Mouse (Mus musculus) E14TG2a.4 (cell line): ENCODE measurements around the gene Klhl12.

Source experiments
- H3K27me3 ChIP-seq: 2 replicates; pipeline ENCODE4 v1.6.1; 2014; ENCODE audit warnings: low read length, control low read depth; ENCODE audit not compliant: insufficient read depth
- H3K36me3 ChIP-seq: 2 replicates; pipeline ENCODE4 v1.6.1; 2014; ENCODE audit warnings: low read length, control low read depth; ENCODE audit not compliant: insufficient read depth
- H3K4me1 ChIP-seq: replicated peaks from 2 replicates; pipeline ENCODE4 v1.6.1; 2014; ENCODE audit warnings: low read depth, low read length, control low read depth
- H3K4me3 ChIP-seq: replicated peaks from 2 replicates; pipeline ENCODE4 v1.5.1; 2014; ENCODE audit warnings: mild to moderate bottlenecking, low read length
- H3K9me3 ChIP-seq: 2 replicates; pipeline ENCODE4 v1.6.1; 2014; ENCODE audit warnings: low read length, control low read depth
- CTCF ChIP-seq: conservative IDR thresholded peaks from 2 replicates; pipeline ENCODE4 v1.5.1; 2014; ENCODE audit warnings: low read length
- NANOG ChIP-seq: IDR thresholded peaks from 2 replicates; pipeline ENCODE4 v1.6.1; 2014; ENCODE audit warnings: borderline replicate concordance, low read length, mixed read lengths
- POU5F1 ChIP-seq: IDR thresholded peaks from 2 replicates; pipeline ENCODE4 v1.6.1; 2014; ENCODE audit warnings: low read length, borderline replicate concordance

Gene Klhl12

GRCm38 (mm10) chr1:134535054-134535453 lies 79.7 kb downstream of the Klhl12 start:
- no peaks in the 10 kb centered on the region for H3K36me3 ChIP-seq

GRCm38 (mm10) chr1:134535513-134535912 lies 80.2 kb downstream of the Klhl12 start:
- H3K4me1 ChIP-seq = peaks cover 67% of the 10 kb centered on the region
- no peaks in the 10 kb centered on the region for H3K27me3 ChIP-seq
- no peak for TF ChIP-seq POU5F1
- no peak for TF ChIP-seq CTCF
- peak; percentile 26; the same call in 1 of the 2 replicates for TF ChIP-seq NANOG
- H3K9me3 ChIP-seq = no peaks in the 10 kb centered on the region
- H3K4me3 ChIP-seq = peak overlapping the region; percentile 21; the same call in 1 of the 2 replicates
- H3K36me3 ChIP-seq = no peaks in the 10 kb centered on the region

More at GRCm38 (mm10) chr1:134535054-134535453, 79.7 kb downstream of the Klhl12 start:
- TF ChIP-seq POU5F1 = no peak
- peak; percentile 100 for TF ChIP-seq NANOG
- no peak overlapping the region for H3K4me3 ChIP-seq
- H3K4me1 ChIP-seq = peaks cover 67% of the 10 kb centered on the region
- H3K9me3 ChIP-seq = no peaks in the 10 kb centered on the region
- H3K27me3 ChIP-seq = no peaks in the 10 kb centered on the region

- TF ChIP-seq NANOG (no peak), POU5F1 (no peak), CTCF (no peak)
- Histone ChIP-seq H3K4me1 (peaks cover 71% of the 10 kb centered on the region), H3K4me3 (0 out of 2 replicates have a peak overlapping the region, but pooled peaks have one; percentile 44)
Measured at GRCm38 (mm10) chr1:134540610-134541009, 85.3 kb downstream of the Klhl12 start.

More at GRCm38 (mm10) chr1:134540610-134541009, 85.3 kb downstream of the Klhl12 start:
- no peaks in the 10 kb centered on the region for H3K27me3 ChIP-seq
- H3K36me3 ChIP-seq = peaks cover 10% of the 10 kb centered on the region; the same call in 1 of the 2 replicates
- H3K9me3 ChIP-seq = peaks cover 7% of the 10 kb centered on the region; the same call in 1 of the 2 replicates
